Mouse (Mus musculus) CH12.LX (cell line): ENCODE data around the gene Marveld1.

Experiments
- CHD2 ChIP-seq: IDR thresholded peaks from 2 replicates; pipeline ENCODE4 v1.6.1; 2011; ENCODE audit warnings: low read length, improper control_type of control experiment
- CTCF ChIP-seq, 2 experiments: IDR thresholded peaks in 1 of 2; conservative IDR thresholded peaks in 1 of 2; 2 replicates each; pipeline ENCODE4 v1.5.1; 2011 to 2012; ENCODE audit warnings: low read depth in 2 of 2, low read length in 2 of 2, improper control_type of control experiment in 1 of 2, inconsistent platforms in 1 of 2, mild to moderate bottlenecking in 1 of 2, moderate library complexity in 1 of 2
- EP300 ChIP-seq: IDR thresholded peaks from 2 replicates; pipeline ENCODE4 v1.6.1; 2011; ENCODE audit warnings: low read length, improper control_type of control experiment
- MAFK ChIP-seq: IDR thresholded peaks from 2 replicates; pipeline ENCODE4 v1.6.1; 2011; ENCODE audit warnings: low read length, improper control_type of control experiment; ENCODE audit not compliant: insufficient replicate concordance
- MAZ ChIP-seq: IDR thresholded peaks from 2 replicates; pipeline ENCODE4 v1.6.1; 2012; ENCODE audit warnings: low read depth, mild to moderate bottlenecking, inconsistent platforms, low read length, improper control_type of control experiment, moderate library complexity
- NELFE ChIP-seq: IDR thresholded peaks from 2 replicates; pipeline ENCODE4 v1.6.1; 2011; ENCODE audit warnings: low read depth, low read length, improper control_type of control experiment
- POLR2A ChIP-seq: IDR thresholded peaks from 2 replicates; pipeline ENCODE4 v1.6.1; 2011; ENCODE audit warnings: low read depth, mild to moderate bottlenecking, improper control_type of control experiment, low read length
- RCOR1 ChIP-seq: conservative IDR thresholded peaks from 2 replicates; pipeline ENCODE4 v1.6.1; 2012; ENCODE audit warnings: low read depth, mild to moderate bottlenecking, inconsistent platforms, low read length, improper control_type of control experiment
- ZNF384 ChIP-seq: IDR thresholded peaks from 2 replicates; pipeline ENCODE4 v1.6.1; 2012; ENCODE audit warnings: low read depth, low read length, improper control_type of control experiment, inconsistent platforms

DNA sequence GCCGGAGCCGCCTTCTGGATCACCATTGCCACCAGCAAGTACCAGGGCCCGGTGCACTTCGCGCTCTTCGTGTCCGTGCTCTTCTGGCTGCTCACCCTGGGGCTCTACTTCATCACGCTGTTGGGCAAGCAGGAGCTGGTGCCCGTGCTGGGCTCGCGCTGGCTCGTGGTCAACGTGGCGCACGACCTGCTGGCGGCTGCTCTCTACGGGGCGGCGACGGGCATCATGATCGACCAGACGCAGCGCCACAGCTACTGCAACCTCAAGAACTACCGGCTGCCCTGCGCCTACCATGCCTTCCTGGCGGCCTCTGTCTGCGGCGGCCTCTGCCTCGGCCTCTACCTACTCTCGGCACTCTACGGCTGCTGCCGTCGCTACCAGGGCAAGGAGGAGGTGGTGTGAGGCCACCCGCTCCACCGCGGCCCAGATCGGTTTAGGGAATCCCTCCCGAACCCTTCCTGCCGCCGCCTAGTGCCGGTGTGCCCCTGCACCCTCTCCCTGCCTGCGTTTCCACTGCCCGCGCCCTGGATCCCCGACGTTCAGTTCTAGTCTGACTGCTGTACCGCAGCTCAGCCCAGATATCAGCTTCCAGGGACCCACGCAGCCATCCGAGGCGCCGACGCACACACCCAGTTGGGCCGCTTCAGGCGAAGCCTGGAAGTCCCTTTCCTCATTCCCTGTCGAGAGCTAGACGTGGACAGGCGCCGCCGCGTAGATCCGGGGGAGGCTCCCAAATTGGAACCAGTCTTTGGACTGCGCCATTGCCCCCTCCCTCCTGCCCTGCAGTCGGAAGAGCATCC, 769 bp downstream of the Marveld1 start:
- no peak for TF ChIP-seq POLR2A
- TF ChIP-seq MAZ = no peak
- no peak for TF ChIP-seq ZNF384
- no peak for TF ChIP-seq NELFE
- no peak for TF ChIP-seq EP300
- TF ChIP-seq CTCF (conservative IDR thresholded peaks at IDR 0.05 in 1 of 2, IDR thresholded peaks at IDR 0.05 in 1 of 2; ENCODE audit: low read depth in 2 of 2, low read length in 2 of 2) = no peak
- TF ChIP-seq CHD2 = no peak
- TF ChIP-seq RCOR1 = no peak
- no peak for TF ChIP-seq MAFK
